Mouse (Mus musculus): ENCODE results near the gene Col4a1.

Col4a1 gene

GRCm38 (mm10) chr8:11298531-11299316, 13.9 kb downstream of the Col4a1 start:
- peak; percentile 65 for DNase-seq (ENCODE audit: low spot score)

- no peak for DNase-seq (ENCODE audit: low spot score)
Measured at GRCm38 (mm10) chr8:11297141-11297838, 15.3 kb downstream of the Col4a1 start.

GRCm38 (mm10) chr8:11296282-11296943, 16.2 kb downstream of the Col4a1 start:
- DNase-seq (ENCODE audit: low spot score) = no peak

- no peak for DNase-seq (ENCODE audit: low spot score)
Measured at GRCm38 (mm10) chr8:11292611-11293010, 20.0 kb downstream of the Col4a1 start.

DNA sequence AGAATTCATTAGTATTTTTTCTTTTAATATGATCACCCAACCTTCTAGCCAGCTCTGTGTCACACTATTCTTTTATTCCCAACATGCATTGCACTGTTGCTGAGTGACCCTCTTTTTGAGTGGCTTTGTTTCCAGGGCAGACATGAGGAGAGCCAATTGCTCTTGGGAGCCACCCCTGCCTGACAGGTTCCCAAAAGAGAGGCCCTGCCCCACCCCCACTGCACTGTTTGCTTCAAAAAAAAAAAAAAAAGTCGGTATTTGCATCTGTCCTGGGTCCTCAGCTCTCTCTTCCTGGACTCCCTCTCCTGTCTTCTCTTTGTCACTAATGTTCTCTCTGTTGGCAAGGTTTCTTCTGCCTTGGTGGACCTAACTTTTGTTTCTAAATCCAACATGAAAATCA, 22.1 kb downstream of the Col4a1 start:
- DNase-seq (ENCODE audit: low spot score) = no peak

GRCm38 (mm10) chr8:11288286-11288685, 24.3 kb downstream of the Col4a1 start:
- no peak for DNase-seq (ENCODE audit: low spot score)

DNA sequence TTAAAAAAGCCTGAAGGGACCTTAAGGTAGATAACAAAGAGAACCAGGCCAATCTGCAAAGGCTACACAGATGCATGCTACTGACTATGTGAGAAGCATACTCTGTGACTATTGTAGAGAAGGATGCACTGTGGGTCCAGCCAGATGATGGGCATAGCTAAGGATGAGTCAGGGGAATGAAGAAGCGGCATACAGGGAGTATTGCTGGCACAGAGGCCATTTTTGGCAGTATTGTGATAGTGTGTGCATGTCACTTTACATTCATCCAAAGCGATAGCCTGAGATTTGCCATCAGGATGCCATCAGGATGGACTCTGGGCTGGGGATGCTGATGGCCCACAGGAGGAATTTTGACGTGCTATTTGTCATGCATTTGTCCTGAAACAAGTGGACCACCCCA, 25.5 kb downstream of the Col4a1 start:
- no peak for DNase-seq (ENCODE audit: low spot score)

- no peak for DNase-seq (ENCODE audit: low spot score)
Measured at GRCm38 (mm10) chr8:11285437-11285836, 27.2 kb downstream of the Col4a1 start.

- no peak for DNase-seq (ENCODE audit: low spot score)
Measured at GRCm38 (mm10) chr8:11283217-11283616, 29.4 kb downstream of the Col4a1 start.

GRCm38 (mm10) chr8:11282696-11283095, 29.9 kb downstream of the Col4a1 start:
- DNase-seq (ENCODE audit: low spot score) = no peak

- DNase-seq (ENCODE audit: low spot score) = no peak
Measured at GRCm38 (mm10) chr8:11282139-11282538, 30.5 kb downstream of the Col4a1 start.

DNA sequence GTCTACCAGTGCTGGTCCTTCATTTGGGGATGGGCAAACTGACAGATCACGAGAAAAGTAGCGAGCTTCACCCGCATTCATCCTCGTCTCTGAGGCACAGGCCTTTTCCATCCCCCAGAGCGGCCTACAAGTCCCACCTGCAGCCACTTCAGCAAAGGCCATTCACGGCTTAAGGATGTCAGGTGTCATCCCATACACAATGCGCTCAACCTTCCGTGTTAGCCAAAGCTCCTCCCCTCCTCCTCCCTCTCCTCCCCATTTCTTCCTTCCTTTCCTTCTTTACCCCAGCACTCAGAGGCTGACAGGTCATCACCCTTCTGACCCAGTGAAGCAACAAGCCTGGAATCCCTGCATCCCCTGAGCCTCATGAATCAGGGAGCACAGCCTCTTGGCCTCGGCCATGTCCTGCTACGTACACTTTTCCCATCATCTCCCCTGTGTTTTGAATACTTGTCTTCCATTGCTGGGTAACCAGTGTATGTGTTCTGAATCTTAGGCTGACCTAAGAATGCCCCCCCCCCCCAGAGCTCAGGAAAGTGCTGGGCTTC, 31.8 kb downstream of the Col4a1 start:
- DNase-seq (ENCODE audit: low spot score) = no peak

DNA sequence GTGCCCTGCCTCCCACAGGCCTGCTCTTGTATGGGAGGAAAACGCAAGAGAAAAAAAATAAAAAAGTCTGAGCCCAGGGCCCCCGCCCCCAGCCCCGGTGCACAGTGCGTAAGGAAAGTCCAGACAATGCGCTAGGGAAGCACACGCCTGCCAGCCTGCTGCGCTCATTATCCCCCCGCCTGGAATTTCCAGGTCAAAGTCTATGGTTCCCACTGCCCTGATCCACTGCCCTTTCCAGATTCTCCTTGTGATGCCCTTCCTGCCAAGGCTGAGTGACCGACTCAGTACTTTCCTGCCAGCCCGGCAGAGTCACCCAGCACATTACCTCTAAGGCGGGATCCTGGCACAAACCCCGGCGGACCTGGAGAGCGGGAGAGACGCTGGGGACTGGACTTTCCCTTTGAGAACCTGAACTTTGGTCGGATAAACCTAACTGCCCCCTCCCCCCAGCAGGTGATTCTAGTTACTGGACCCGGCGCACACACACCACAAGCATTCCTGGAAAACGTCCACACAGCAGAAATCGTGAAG, 33.3 kb downstream of the Col4a1 start:
- peak; percentile 61 for DNase-seq (ENCODE audit: low spot score)

GRCm38 (mm10) chr8:11278101-11278611, 34.5 kb downstream of the Col4a1 start:
- DNase-seq (ENCODE audit: low spot score) = no peak

GRCm38 (mm10) chr8:11277602-11278051, 35.0 kb downstream of the Col4a1 start:
- DNase-seq (ENCODE audit: low spot score) = no peak

GRCm38 (mm10) chr8:11276286-11276685, 36.3 kb downstream of the Col4a1 start:
- no peak for DNase-seq (ENCODE audit: low spot score)

- no peak for DNase-seq (ENCODE audit: low spot score)
Measured at GRCm38 (mm10) chr8:11274415-11274814, 38.2 kb downstream of the Col4a1 start.

DNA sequence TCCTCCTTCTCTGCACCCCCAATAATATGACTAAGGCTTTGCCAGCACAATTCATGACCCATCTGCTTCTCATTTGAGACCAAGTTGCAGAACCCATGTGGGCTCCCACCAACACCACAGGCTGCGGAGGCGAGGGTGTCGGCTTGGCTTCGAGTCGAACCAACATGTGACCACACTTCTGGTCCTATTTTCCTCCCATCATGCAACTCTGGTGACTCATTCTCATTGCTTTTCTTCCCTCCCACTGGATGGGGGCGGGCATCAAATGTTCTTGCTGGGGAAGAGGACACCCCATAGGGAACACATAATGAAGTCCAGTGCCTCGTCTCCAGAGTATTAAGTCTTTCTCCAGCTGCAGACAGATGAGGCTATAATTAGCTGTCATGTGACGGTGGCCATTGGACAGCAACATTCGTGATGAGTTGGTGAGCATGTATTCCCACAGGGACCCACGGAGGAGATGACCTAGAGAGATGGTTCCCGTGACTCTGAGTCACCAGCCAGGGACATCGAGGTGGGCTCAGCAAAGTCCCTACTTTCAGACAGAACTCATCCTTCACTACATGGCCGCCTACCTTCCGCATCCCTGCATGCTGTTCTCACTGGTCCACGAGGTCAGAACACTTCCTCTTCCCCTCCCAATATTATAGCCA, 39.0 kb downstream of the Col4a1 start:
- DNase-seq (ENCODE audit: low spot score) = no peak

DNA sequence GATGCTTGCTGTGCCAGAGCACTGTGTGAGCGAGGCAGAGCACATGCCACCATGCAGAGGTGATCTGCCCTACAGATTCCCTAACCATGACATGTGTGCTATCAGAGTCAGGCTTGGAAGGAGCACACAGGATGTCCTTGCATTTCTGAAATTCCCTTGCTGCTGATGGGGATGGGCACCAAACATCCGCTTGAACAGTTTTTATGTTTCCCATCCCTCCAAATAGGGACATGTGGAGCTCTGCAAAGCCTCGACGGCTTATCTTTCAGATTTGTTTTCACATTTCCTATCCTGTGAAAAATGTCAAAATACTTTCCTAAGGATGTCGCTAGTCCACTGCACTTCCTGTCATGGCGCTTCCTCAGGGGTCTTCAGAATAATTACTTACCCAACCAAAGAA, 40.4 kb downstream of the Col4a1 start:
- no peak for DNase-seq (ENCODE audit: low spot score)

GRCm38 (mm10) chr8:11270826-11271225, 41.8 kb downstream of the Col4a1 start:
- no peak for DNase-seq (ENCODE audit: low spot score)

DNA sequence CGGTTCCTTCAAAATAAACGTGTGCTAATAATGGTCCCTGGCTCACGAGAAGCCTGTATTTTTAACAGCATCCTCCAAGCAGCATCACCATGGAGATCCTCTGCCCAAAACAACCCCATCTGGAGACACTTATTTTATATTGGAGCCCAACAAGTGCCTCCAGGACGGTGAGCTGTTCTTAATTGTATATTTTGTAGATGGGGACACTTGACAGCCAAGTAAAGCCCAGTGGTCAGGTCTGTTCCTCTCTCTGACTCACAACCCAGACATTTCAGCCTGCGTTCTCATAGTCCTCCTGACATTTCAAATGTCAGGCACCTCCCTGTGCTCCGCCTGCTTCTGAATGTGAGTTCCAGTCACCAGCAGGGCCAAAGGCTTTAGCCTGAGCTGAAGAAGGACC, 43.9 kb downstream of the Col4a1 start:
- no peak for DNase-seq (ENCODE audit: low spot score)

GRCm38 (mm10) chr8:11266471-11266870, 46.2 kb downstream of the Col4a1 start:
- no peak for DNase-seq (ENCODE audit: low spot score)

Measured in embryo, embryonic 10.5 days (tissue).